Mouse (Mus musculus): ENCODE data around the gene Net1.
"Not testable (repeated sequence)": the region's sequence is repeated elsewhere in the genome, so short reads cannot be mapped to it uniquely, and the experiment has no call there.

Net1 gene

GRCm38 (mm10) chr13:3917571-3918311, at the start of gene Net1, which contains the start of gene Tubal3:
Gene Net1, minus strand, starts transcription at chr13:3918220.
Gene Tubal3, plus strand, starts transcription at chr13:3918274.
- peak; percentile 64 for DNase-seq (ENCODE audit: low spot score)

- no peak for DNase-seq (ENCODE audit: low spot score)
Observed at GRCm38 (mm10) chr13:3951198-3951914, 33.3 kb upstream of the Net1 start.

GRCm38 (mm10) chr13:3949477-3949876, 31.5 kb upstream of the Net1 start:
- no peak for DNase-seq (ENCODE audit: low spot score)

- no peak for DNase-seq (ENCODE audit: low spot score)
Observed at GRCm38 (mm10) chr13:3947267-3947666, 29.2 kb upstream of the Net1 start.

- DNase-seq (ENCODE audit: low spot score) = no peak
Observed at GRCm38 (mm10) chr13:3945249-3945648, 27.2 kb upstream of the Net1 start, which contains the start of gene Ucn3. Gene Ucn3, minus strand, starts transcription at chr13:3945349.

- DNase-seq (ENCODE audit: low spot score) = no peak
Observed at GRCm38 (mm10) chr13:3944699-3945098, 26.7 kb upstream of the Net1 start.

GRCm38 (mm10) chr13:3926046-3926445, 8.0 kb upstream of the Net1 start:
- DNase-seq (ENCODE audit: low spot score) = no peak

GRCm38 (mm10) chr13:3925632-3926031, 7.6 kb upstream of the Net1 start:
- no peak for DNase-seq (ENCODE audit: low spot score)

GRCm38 (mm10) chr13:3924483-3924882, 6.5 kb upstream of the Net1 start:
- no peak for DNase-seq (ENCODE audit: low spot score)

GRCm38 (mm10) chr13:3913504-3913903, 4.5 kb downstream of the Net1 start:
- DNase-seq (ENCODE audit: low spot score) = no peak

- DNase-seq (ENCODE audit: low spot score) = no peak
Observed at GRCm38 (mm10) chr13:3910356-3910755, 7.7 kb downstream of the Net1 start.

- no peak for DNase-seq (ENCODE audit: low spot score)
Observed at GRCm38 (mm10) chr13:3908262-3908661, 9.8 kb downstream of the Net1 start.

- DNase-seq (ENCODE audit: low spot score) = no peak
Observed at GRCm38 (mm10) chr13:3907151-3907696, 10.8 kb downstream of the Net1 start.

- no peak for DNase-seq (ENCODE audit: low spot score)
Observed at GRCm38 (mm10) chr13:3899301-3899700, 18.7 kb downstream of the Net1 start.

GRCm38 (mm10) chr13:3898202-3898601, 19.8 kb downstream of the Net1 start:
- DNase-seq (ENCODE audit: low spot score) = not testable (repeated sequence)

GRCm38 (mm10) chr13:3896913-3897312, 21.1 kb downstream of the Net1 start:
- DNase-seq (ENCODE audit: low spot score) = no peak

GRCm38 (mm10) chr13:3896032-3896431, 22.0 kb downstream of the Net1 start:
- DNase-seq (ENCODE audit: low spot score) = no peak

- no peak for DNase-seq (ENCODE audit: low spot score)
Observed at GRCm38 (mm10) chr13:3895397-3895980, 22.5 kb downstream of the Net1 start.

GRCm38 (mm10) chr13:3894549-3894948, 23.5 kb downstream of the Net1 start:
- no peak for DNase-seq (ENCODE audit: low spot score)

GRCm38 (mm10) chr13:3893126-3893734, 24.8 kb downstream of the Net1 start:
- peak; percentile 71 for DNase-seq (ENCODE audit: low spot score)

- DNase-seq (ENCODE audit: low spot score) = no peak
Observed at GRCm38 (mm10) chr13:3892601-3893000, 25.4 kb downstream of the Net1 start.

- DNase-seq (ENCODE audit: low spot score) = no peak
Observed at GRCm38 (mm10) chr13:3891479-3892087, 26.4 kb downstream of the Net1 start.
